Mouse (Mus musculus) G1E (cell line): Measurements from ENCODE around the gene Trabd.

Experiments
- CTCF ChIP-seq: IDR thresholded peaks from 2 replicates; pipeline ENCODE4 v1.5.1; 2012; ENCODE audit warnings: low read depth, low read length, inconsistent platforms, mixed read lengths
- GATA2 ChIP-seq: IDR thresholded peaks from 2 replicates; pipeline ENCODE4 v1.6.1; 2012; ENCODE audit warnings: low read depth, low read length, inconsistent platforms, borderline replicate concordance

DNA sequence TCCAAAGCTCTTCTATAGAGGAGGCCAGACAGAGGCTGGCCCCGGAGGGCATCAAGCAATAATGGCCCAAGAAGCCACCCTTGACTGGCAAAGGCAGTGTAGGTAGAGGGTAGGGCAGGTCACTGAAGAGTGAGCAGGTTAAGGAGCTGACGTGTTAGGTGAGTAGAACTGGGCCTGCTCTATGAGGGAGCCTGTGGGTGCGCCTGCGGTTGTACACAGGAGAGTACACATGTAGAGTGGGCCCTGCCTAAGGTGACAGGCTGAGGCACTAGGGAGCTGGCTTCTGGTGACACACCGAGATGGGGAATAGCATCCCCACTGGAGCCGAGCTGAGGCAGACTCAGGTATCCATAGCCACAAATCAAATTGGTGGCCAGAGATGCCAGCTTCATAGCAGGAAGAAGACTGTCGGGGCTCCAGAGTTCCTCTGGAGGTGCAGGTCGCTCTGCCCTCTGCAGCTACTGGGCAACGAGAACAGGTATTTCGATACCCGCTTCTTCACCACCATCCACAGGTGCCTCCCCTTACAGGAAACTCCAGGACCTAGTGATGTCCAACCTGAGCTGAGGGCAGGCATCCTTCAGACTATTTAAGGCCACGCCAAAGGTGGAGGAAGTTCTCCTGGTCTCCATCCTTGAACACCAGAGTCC, 14.0 kb upstream of the Trabd start:
- no peak for TF ChIP-seq CTCF
- TF ChIP-seq GATA2, result no peak
